27 mouse cellular contexts compared by ENCODE assay signal in the genomic region with DNA sequence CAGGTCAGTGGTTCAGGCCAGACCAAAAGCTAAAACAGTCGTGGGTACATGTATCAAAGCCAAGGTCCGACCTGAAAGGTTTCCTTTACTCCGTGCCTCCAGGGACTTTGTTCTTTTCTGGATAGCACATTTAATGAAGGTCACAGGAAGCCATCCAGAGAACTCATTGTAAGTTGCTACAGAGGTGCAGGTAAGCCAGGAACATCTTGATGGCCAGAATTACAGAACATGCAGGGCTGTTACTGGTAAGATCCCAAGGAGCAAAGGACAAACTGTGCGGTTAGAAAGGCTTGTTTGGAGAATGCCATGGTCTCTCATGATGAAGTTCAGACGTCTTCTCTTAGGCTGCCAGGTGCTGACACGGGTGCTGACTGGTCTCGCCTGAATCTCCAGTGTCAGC. TPM values are rescaled to one million over a fixed set of nuclear protein-coding genes. Genes with fewer than 3 reads are reported as not detected.
DNase-seq lines count a peak whose midpoint lies in the region; ATAC-seq and TF ChIP-seq lines count a peak whose summit lies in the region.
"Had no signal": no experiment of that assay in that cellular context is flagged by ENCODE, and none has a peak within 500 bp of the region (broad histone marks: within the 10 kb centered on the region; RNA-seq: fewer than 3 reads in every experiment).

No protein-coding gene starts in this region.

- H3K4me3 ChIP-seq in midbrain, embryonic 11.5 days (ENCODE audit: low read depth, low read length), result no peak overlapping the region
- no peak overlapping the region for H3K4me3 ChIP-seq in midbrain, embryonic 13.5 days (replicated peaks)
- H3K4me3 ChIP-seq in myocyte, result no peak overlapping the region
- no peak overlapping the region for H3K4me3 ChIP-seq in heart, embryonic 10.5 days
- H3K4me3 ChIP-seq: embryonic facial prominence, embryonic 12.5 days; embryonic facial prominence, embryonic 15.5 days; forebrain, embryonic 12.5 days; forebrain, embryonic 15.5 days; heart, embryonic 13.5 days had no signal

- no peaks in the 10 kb centered on the region for H3K9me3 ChIP-seq in midbrain, embryonic 11.5 days (ENCODE audit: control insufficient read depth, low read length)
- no peaks in the 10 kb centered on the region for H3K9me3 ChIP-seq in midbrain, embryonic 13.5 days
- no peaks in the 10 kb centered on the region for H3K9me3 ChIP-seq in heart, embryonic 10.5 days
- H3K9me3 ChIP-seq: embryonic facial prominence, embryonic 12.5 days; embryonic facial prominence, embryonic 15.5 days; forebrain, embryonic 12.5 days; forebrain, embryonic 15.5 days; heart, embryonic 13.5 days had no signal

- H3K4me2 ChIP-seq in midbrain, embryonic 11.5 days, result no peak overlapping the region
- H3K4me2 ChIP-seq in midbrain, embryonic 13.5 days (replicated peaks), result no peak overlapping the region
- peak overlapping the region; percentile 7 for H3K4me2 ChIP-seq in myocyte (ENCODE audit: low read depth)
- H3K4me2 ChIP-seq: embryonic facial prominence, embryonic 12.5 days; embryonic facial prominence, embryonic 15.5 days; forebrain, embryonic 12.5 days; forebrain, embryonic 15.5 days; heart, embryonic 13.5 days; hindbrain, embryonic 14.5 days had no signal

- no peak overlapping the region for H3K27ac ChIP-seq in midbrain, embryonic 11.5 days (ENCODE audit: low read depth, low read length)
- H3K27ac ChIP-seq in midbrain, embryonic 13.5 days, result no peak overlapping the region
- no peak overlapping the region for H3K27ac ChIP-seq in heart, embryonic 10.5 days
- H3K27ac ChIP-seq: embryonic facial prominence, embryonic 12.5 days; embryonic facial prominence, embryonic 15.5 days; forebrain, embryonic 12.5 days; forebrain, embryonic 15.5 days; heart, embryonic 13.5 days; hindbrain, embryonic 14.5 days; hindbrain, postnatal 0 days had no signal

- ATAC-seq in midbrain, embryonic 11.5 days (ENCODE audit: low FRiP score), result no peak
- no peak for ATAC-seq in midbrain, embryonic 13.5 days
- ATAC-seq: forebrain, embryonic 15.5 days; hindbrain, postnatal 0 days; Patski had no signal

- H3K9ac ChIP-seq in midbrain, embryonic 11.5 days (ENCODE audit: low read length), result no peak overlapping the region
- H3K9ac ChIP-seq in midbrain, embryonic 13.5 days (replicated peaks), result no peak overlapping the region
- H3K9ac ChIP-seq: embryonic facial prominence, embryonic 12.5 days; embryonic facial prominence, embryonic 15.5 days; forebrain, embryonic 12.5 days; forebrain, embryonic 15.5 days; heart, embryonic 13.5 days; hindbrain, embryonic 14.5 days had no signal

- WGBS in midbrain, embryonic 11.5 days, result 79% methylated on average over 7 of the region's 7 CpGs
- 82% methylated on average over 7 of the region's 7 CpGs for WGBS in midbrain, embryonic 13.5 days
- WGBS in heart, embryonic 10.5 days, result 65% methylated on average over 7 of the region's 7 CpGs

- peak; percentile 37 for DNase-seq in kidney, adult 9 months
- DNase-seq in kidney, adult 18-20 months, result no peak
- DNase-seq in midbrain, embryonic 11.5 days (ENCODE audit: low spot score, missing footprints), result peak; percentile 19
- DNase-seq in heart, embryonic 10.5 days (ENCODE audit: low spot score), result no peak
- DNase-seq in right cerebral cortex, postnatal 36 days (ENCODE audit: low spot score in 2 of 2), result no peak
- DNase-seq: adrenal gland, postnatal 10 days; adrenal gland, postnatal 36 days; B cell, adult 2 months; cerebellum, adult 11 months; cerebellum, adult 2 months; cerebellum, adult 9-11 months; cerebellum, postnatal 25 days; gastrocnemius, postnatal 14 days; heart, adult 18-20 months; heart, postnatal 14 days; heart, postnatal 4 days had no signal

- peaks cover 21% of the 10 kb centered on the region for H3K27me3 ChIP-seq in midbrain, embryonic 11.5 days (ENCODE audit: control insufficient read depth, insufficient read depth, low read length)
- H3K27me3 ChIP-seq in midbrain, embryonic 13.5 days, result peaks cover 31% of the 10 kb centered on the region
- no peaks in the 10 kb centered on the region for H3K27me3 ChIP-seq in myocyte (ENCODE audit: control insufficient read depth, insufficient read depth, insufficient read length)
- peaks cover 35% of the 10 kb centered on the region for H3K27me3 ChIP-seq in heart, embryonic 10.5 days (ENCODE audit: insufficient read depth, poor library complexity, severe bottlenecking)
- H3K27me3 ChIP-seq: Patski had no signal

- TF ChIP-seq POLR2A in myocyte (IDR thresholded peaks at IDR 0.05; ENCODE audit: insufficient read length, low read depth), result no peak

- H3K36me3 ChIP-seq in midbrain, embryonic 11.5 days (ENCODE audit: control insufficient read depth, insufficient read depth, low read length), result no peaks in the 10 kb centered on the region
- no peaks in the 10 kb centered on the region for H3K36me3 ChIP-seq in midbrain, embryonic 13.5 days
- H3K36me3 ChIP-seq in myocyte (ENCODE audit: control insufficient read depth, insufficient read depth), result no peaks in the 10 kb centered on the region
- H3K36me3 ChIP-seq in heart, embryonic 10.5 days, result peaks cover 8% of the 10 kb centered on the region; the same call in 1 of the 2 replicates
- H3K36me3 ChIP-seq: embryonic facial prominence, embryonic 12.5 days; embryonic facial prominence, embryonic 15.5 days; forebrain, embryonic 12.5 days; forebrain, embryonic 15.5 days; G1E; heart, embryonic 13.5 days had no signal

- peaks cover 13% of the 10 kb centered on the region for H3K4me1 ChIP-seq in midbrain, embryonic 11.5 days (ENCODE audit: control insufficient read depth, insufficient read depth, low read length)
- peaks cover 19% of the 10 kb centered on the region for H3K4me1 ChIP-seq in midbrain, embryonic 13.5 days (replicated peaks)
- peaks cover 62% of the 10 kb centered on the region for H3K4me1 ChIP-seq in heart, embryonic 10.5 days

- no peaks in the 10 kb centered on the region for H3K79me2 ChIP-seq in myocyte (ENCODE audit: control insufficient read depth, insufficient read depth)

- no peak overlapping the region for H3ac ChIP-seq in myocyte (ENCODE audit: control insufficient read depth, insufficient read length)

TF ChIP-seq in myocyte, 11 proteins besides CTCF, POLR2A, EP300 and RAD21:
- TF ChIP-seq MYOD1 (IDR thresholded peaks at IDR 0.05; ENCODE audit: control insufficient read depth in 1 of 3, insufficient read length in 2 of 3, low read depth in 2 of 3) (no peak), USF1 (IDR thresholded peaks at IDR 0.05; ENCODE audit: low read depth) (no peak), MYOG (IDR thresholded peaks at IDR 0.05; ENCODE audit: control insufficient read depth in 1 of 3, insufficient read depth in 1 of 3, insufficient read length in 2 of 3, low read depth in 2 of 3) (no peak)
TF ChIP-seq in myocyte: peak in this region for 0.

RNA-seq across cellular contexts. Expression of gene 6430548M08Rik, which starts 2.6 kb away (rescaled TPM):
- 12.4 and 13.5 TPM in 2 replicates for polyA plus RNA-seq in midbrain, embryonic 11.5 days (2014; fragmentation: Nextera tagmentation; extraction: Ambion mirVana)
- 23.1 and 23.3 TPM in 2 replicates for polyA plus RNA-seq in midbrain, embryonic 13.5 days (2015; fragmentation: Nextera tagmentation; extraction: Ambion mirVana)
- polyA plus RNA-seq in myocyte (2012; fragmentation: generic; extraction: Trizol), result 9.4 TPM
- 8.2 and 11.9 TPM in 2 replicates for polyA plus RNA-seq in heart, embryonic 10.5 days (2016; fragmentation: Nextera tagmentation; extraction: Ambion mirVana)

RNA-seq across cellular contexts. Expression of gene Zdhhc7, which starts 15.3 kb away (rescaled TPM):
- polyA plus RNA-seq in midbrain, embryonic 11.5 days (2014; fragmentation: Nextera tagmentation; extraction: Ambion mirVana), result 24.2 and 25.9 TPM in 2 replicates
- 28.3 and 30.2 TPM in 2 replicates for polyA plus RNA-seq in midbrain, embryonic 13.5 days (2015; fragmentation: Nextera tagmentation; extraction: Ambion mirVana)
- polyA plus RNA-seq in myocyte (2012; fragmentation: generic; extraction: Trizol), result 31.7 TPM
- polyA plus RNA-seq in heart, embryonic 10.5 days (2016; fragmentation: Nextera tagmentation; extraction: Ambion mirVana), result 35.5 and 37.3 TPM in 2 replicates

Comparison
In these comparisons a context has a peak if more than half of its experiments do, and no peak if none do; other contexts are left out.
1. DNase-seq: peak in kidney, adult 9 months (single experiment) and midbrain, embryonic 11.5 days (single experiment); none in kidney, adult 18-20 months (single experiment), heart, embryonic 10.5 days (single experiment) and right cerebral cortex, postnatal 36 days (0 of 2).